ENCODE assay signal across 8 mouse cellular contexts in the genomic region with DNA sequence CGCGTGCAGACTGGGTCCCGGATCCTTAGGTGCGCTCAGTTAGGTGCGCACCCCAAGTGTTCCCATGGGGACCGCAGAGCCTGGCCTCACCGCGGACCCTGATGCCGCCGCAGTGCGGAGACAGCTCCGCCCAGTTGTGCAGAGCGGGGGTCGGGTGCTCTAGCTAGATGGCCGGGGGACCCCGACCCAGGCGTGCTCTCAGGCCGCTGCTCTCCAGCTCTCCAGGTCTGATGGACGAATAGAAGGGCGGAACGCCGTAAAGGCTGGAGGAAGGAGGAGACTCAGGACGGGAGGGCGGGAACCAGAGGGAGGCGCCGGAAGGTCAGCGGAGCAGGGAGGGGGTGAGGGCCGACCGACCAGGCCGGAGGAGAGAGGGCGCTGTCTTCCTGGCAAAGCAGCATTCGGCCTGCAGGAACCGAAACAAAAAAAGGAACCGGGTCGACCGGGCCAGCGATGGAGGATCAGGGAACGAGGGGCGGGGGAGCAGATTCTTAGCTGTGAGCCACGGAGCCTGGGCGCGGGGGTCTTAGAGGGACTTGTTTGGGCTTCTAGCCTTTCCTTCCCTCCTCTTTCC. TPM values are rescaled to one million over a fixed set of nuclear protein-coding genes. Genes with fewer than 3 reads are reported as not detected.
DNase-seq lines count a peak whose midpoint lies in the region; ATAC-seq and TF ChIP-seq lines count a peak whose summit lies in the region.

A gene (minus strand): TSS at position 220 of the 574 bp plus-strand sequence.

- peaks cover 25% of the 10 kb centered on the region for H3K4me1 ChIP-seq in embryonic facial prominence, embryonic 14.5 days (ENCODE audit: control insufficient read depth, insufficient read depth, low read length)
- peaks cover 15% of the 10 kb centered on the region for H3K4me1 ChIP-seq in heart, embryonic 15.5 days (replicated peaks)
- H3K4me1 ChIP-seq in kidney, postnatal 0 days (replicated peaks; ENCODE audit: insufficient read depth, low read length): no peaks in the 10 kb centered on the region; the same call in 1 of the 2 replicates

- DNase-seq in Muller cell, postnatal 12 days (ENCODE audit: inconsistent ontology term): peak; percentile 93
- DNase-seq in embryonic facial prominence, embryonic 14.5 days (ENCODE audit: low spot score): peak; percentile 93
- DNase-seq in kidney, postnatal 0 days (ENCODE audit: low spot score): peak; percentile 88
- DNase-seq in lung, postnatal 36 days: peak; percentile 89
- DNase-seq in retina, embryonic 14.5 days (ENCODE audit: low spot score): peak; percentile 82
- no peak for DNase-seq in c-Kit-positive CD71-positive TER-119-positive erythroid progenitor cells, embryonic 14.5 days (ENCODE audit: low spot score)

- no peaks in the 10 kb centered on the region for H3K9me3 ChIP-seq in embryonic facial prominence, embryonic 14.5 days (ENCODE audit: control insufficient read depth, low read length)
- no peaks in the 10 kb centered on the region for H3K9me3 ChIP-seq in heart, embryonic 15.5 days (replicated peaks)
- no peaks in the 10 kb centered on the region for H3K9me3 ChIP-seq in kidney, postnatal 0 days (replicated peaks; ENCODE audit: low read length)

- ATAC-seq in embryonic facial prominence, embryonic 14.5 days (ENCODE audit: low read depth): peak; percentile 86
- peak; percentile 86 for ATAC-seq in heart, embryonic 15.5 days (replicated peaks; ENCODE audit: insufficient number of reproducible peaks, insufficient read depth, low FRiP score, low read depth)
- ATAC-seq in kidney, postnatal 0 days (replicated peaks; ENCODE audit: low FRiP score, low read depth): peak; percentile 81

- H3K27ac ChIP-seq in embryonic facial prominence, embryonic 14.5 days (replicated peaks; ENCODE audit: low read depth, low read length): peak within 1 kb of the TSS; percentile 87
- peak within 1 kb of the TSS; percentile 5; the same call in 1 of the 2 replicates for H3K27ac ChIP-seq in heart, embryonic 15.5 days
- H3K27ac ChIP-seq in kidney, postnatal 0 days: no peak within 1 kb of the TSS

- peaks cover 4% of the 10 kb centered on the region for H3K79me3 ChIP-seq in C2C12 (ENCODE audit: low read depth)

- WGBS in embryonic facial prominence, embryonic 14.5 days: 1% methylated on average over 42 of the region's 42 CpGs
- WGBS in heart, embryonic 15.5 days: 1% methylated on average over 42 of the region's 42 CpGs
- WGBS in kidney, postnatal 0 days: under 1% methylated on average over 41 of the region's 42 CpGs

- TF ChIP-seq CTCF in C2C12 (IDR thresholded peaks at IDR 0.05; ENCODE audit: control insufficient read depth, insufficient read depth, insufficient read length): peak; percentile 83
- peak; percentile 65 for TF ChIP-seq CTCF in kidney, postnatal 0 days (IDR thresholded peaks at IDR 0.05; ENCODE audit: low read depth)

- H3K36me3 ChIP-seq in C2C12 (ENCODE audit: control insufficient read depth, insufficient read depth): no peaks in the 10 kb centered on the region
- H3K36me3 ChIP-seq in embryonic facial prominence, embryonic 14.5 days (ENCODE audit: control insufficient read depth, insufficient read depth, low read length): no peaks in the 10 kb centered on the region
- H3K36me3 ChIP-seq in heart, embryonic 15.5 days: no peaks in the 10 kb centered on the region
- no peaks in the 10 kb centered on the region for H3K36me3 ChIP-seq in kidney, postnatal 0 days (ENCODE audit: insufficient read depth, low read length)

- peak within 1 kb of the TSS; percentile 94 for H3ac ChIP-seq in C2C12 (ENCODE audit: control insufficient read depth, insufficient read length, low read depth)

- H3K9ac ChIP-seq in embryonic facial prominence, embryonic 14.5 days (ENCODE audit: low read depth, low read length): peak within 1 kb of the TSS; percentile 67
- H3K9ac ChIP-seq in heart, embryonic 15.5 days: peak within 1 kb of the TSS; percentile 69
- H3K9ac ChIP-seq in kidney, postnatal 0 days (ENCODE audit: low read depth, low read length): peak within 1 kb of the TSS; percentile 25; the same call in 1 of the 2 replicates

- H3K79me2 ChIP-seq in C2C12 (ENCODE audit: control insufficient read depth, insufficient read depth): peaks cover 18% of the 10 kb centered on the region

- H3K4me3 ChIP-seq in C2C12 (ENCODE audit: insufficient read depth, poor library complexity, severe bottlenecking): peak within 1 kb of the TSS; percentile 59
- H3K4me3 ChIP-seq in embryonic facial prominence, embryonic 14.5 days (ENCODE audit: low read depth, low read length): peak within 1 kb of the TSS; percentile 61
- H3K4me3 ChIP-seq in heart, embryonic 15.5 days: peak within 1 kb of the TSS; percentile 72
- peak within 1 kb of the TSS; percentile 55 for H3K4me3 ChIP-seq in kidney, postnatal 0 days (replicated peaks; ENCODE audit: low read depth, low read length)

- H3K27me3 ChIP-seq in C2C12 (ENCODE audit: control insufficient read depth, insufficient read depth, insufficient read length): no peaks in the 10 kb centered on the region
- peaks cover 35% of the 10 kb centered on the region for H3K27me3 ChIP-seq in embryonic facial prominence, embryonic 14.5 days (replicated peaks; ENCODE audit: control insufficient read depth, insufficient read depth, low read length)
- peaks cover 77% of the 10 kb centered on the region for H3K27me3 ChIP-seq in heart, embryonic 15.5 days
- peaks cover 60% of the 10 kb centered on the region for H3K27me3 ChIP-seq in kidney, postnatal 0 days (ENCODE audit: insufficient read depth, low read length)

- H3K4me2 ChIP-seq in embryonic facial prominence, embryonic 14.5 days (ENCODE audit: low read depth, low read length): peak within 1 kb of the TSS; percentile 85
- peak within 1 kb of the TSS; percentile 96 for H3K4me2 ChIP-seq in heart, embryonic 15.5 days
- peak within 1 kb of the TSS; percentile 94 for H3K4me2 ChIP-seq in kidney, postnatal 0 days (ENCODE audit: low read length)

TF ChIP-seq in C2C12, 6 proteins besides CTCF, POLR2A, EP300 and RAD21:
- no peak for TF ChIP-seq USF1 (IDR thresholded peaks at IDR 0.05; ENCODE audit: low read depth)
- no peak for TF ChIP-seq MAX (IDR thresholded peaks at IDR 0.05)
- no peak for TF ChIP-seq CEBPB (IDR thresholded peaks at IDR 0.05; ENCODE audit: low read depth)
- TF ChIP-seq FOSL1 (IDR thresholded peaks at IDR 0.05; ENCODE audit: insufficient read depth, low read length, poor library complexity, severe bottlenecking): no peak
- TF ChIP-seq MYOG (IDR thresholded peaks at IDR 0.05; ENCODE audit: control insufficient read depth, extremely low read depth, insufficient read length): no peak
- TF ChIP-seq MYOD1 (IDR thresholded peaks at IDR 0.05; ENCODE audit: control insufficient read depth, insufficient read length, low read depth): no peak

RNA-seq across cellular contexts. Expression of the gene that starts here (rescaled TPM):
- polyA plus RNA-seq in C2C12 (2012; fragmentation: generic; extraction: Trizol): 72.4 TPM
- polyA plus RNA-seq in embryonic facial prominence, embryonic 14.5 days (2014; fragmentation: Nextera tagmentation; extraction: Ambion mirVana): 46.5 and 53.9 TPM in 2 replicates
- polyA plus RNA-seq in heart, embryonic 15.5 days (2015; fragmentation: Nextera tagmentation; extraction: Ambion mirVana): 0.62 and 3.7 TPM in 2 replicates
- polyA plus RNA-seq in kidney, postnatal 0 days (2015; fragmentation: Nextera tagmentation; extraction: Ambion mirVana): 0.26 and 0.46 TPM in 2 replicates

Comparison
In these comparisons a context has a peak if more than half of its experiments do, and no peak if none do; other contexts are left out.
1. RNA of the gene that starts here (polyA plus RNA-seq): 72.4 TPM in C2C12 (single experiment) and 46.5 to 53.9 TPM in embryonic facial prominence, embryonic 14.5 days; 0.62 to 3.7 TPM in heart, embryonic 15.5 days and 0.26 to 0.46 TPM in kidney, postnatal 0 days; every median in the first group is over 10 times any median in the second.
2. Peak in DNase-seq, ATAC-seq, H3K4me3 ChIP-seq, H3K9ac ChIP-seq and H3K4me2 ChIP-seq in kidney, postnatal 0 days; RNA of the gene not detected or under 1 TPM.
3. Peak in every context shown above with its lines, with median percentiles within 50 percentile points of each other: H3K4me3 ChIP-seq, ATAC-seq, H3K4me2 ChIP-seq and H3K9ac ChIP-seq.